Mouse (Mus musculus) kidney, postnatal 25 days (tissue): ENCODE results near the gene Coq2.

Experiments
- DNase-seq, 2 experiments: peaks; one replicate each; pipeline ENCODE4 v3.0.0; 2021; ENCODE audit warnings: mixed read lengths in 2 of 2

Gene Coq2

GRCm38 (mm10) chr5:100619586-100620275 lies 55.2 kb downstream of the Coq2 start:
- no peak for DNase-seq

GRCm38 (mm10) chr5:100613896-100614768 lies 60.8 kb downstream of the Coq2 start:
- DNase-seq, result no peak

GRCm38 (mm10) chr5:100607868-100608267 lies 67.1 kb downstream of the Coq2 start:
- no peak for DNase-seq

DNA sequence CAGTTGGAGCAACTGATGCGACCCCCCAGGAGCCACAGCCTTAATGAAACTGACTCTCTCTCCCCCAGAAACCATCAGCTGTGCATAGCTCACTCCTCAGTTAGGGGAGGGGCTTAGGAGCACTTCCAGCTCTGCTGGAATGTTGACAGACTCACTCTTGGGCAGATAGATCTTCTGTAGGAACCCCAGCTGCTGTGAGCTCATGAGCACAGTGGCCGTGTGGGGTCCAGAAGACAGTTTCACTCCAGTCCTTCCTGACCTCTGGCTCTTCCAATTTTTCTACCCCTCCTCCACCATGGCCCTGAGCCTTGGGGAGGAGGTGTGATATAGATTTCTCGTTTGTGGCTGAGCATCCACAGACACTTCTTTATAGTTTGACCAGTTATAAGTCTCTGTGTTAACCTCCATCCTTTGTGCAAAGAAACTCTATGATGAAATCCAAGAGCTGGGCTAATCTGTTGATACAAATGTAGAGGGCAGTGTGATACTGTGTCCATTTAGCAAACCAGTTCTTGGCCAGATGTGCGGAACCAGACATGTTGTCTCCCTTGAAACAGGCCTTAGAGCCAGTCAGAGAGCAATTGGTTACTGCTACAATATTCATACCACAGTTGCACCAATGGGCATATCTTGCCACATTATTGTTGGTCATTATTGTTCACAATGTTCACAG lies 67.7 kb downstream of the Coq2 start:
- DNase-seq, result no peak

- DNase-seq, result peak; percentile 54 to 59
Measured at GRCm38 (mm10) chr5:100605828-100606229, 69.1 kb downstream of the Coq2 start.
